Mouse (Mus musculus) heart, adult 2 months (tissue): Measurements from ENCODE around the gene Fn3k. TPM values are rescaled to one million over a fixed set of nuclear protein-coding genes. Genes with fewer than 3 reads are reported as not detected.

Source experiments
- DNase-seq, 2 experiments: peaks; one replicate each; pipeline ENCODE4 v3.0.0; 2021
- H3K27ac ChIP-seq: fragments of 200-600 bp; 2 replicates; pipeline ENCODE4 v1.8.1; 2022
- H3K27me3 ChIP-seq: fragments of 200-500 bp; 2 replicates; pipeline ENCODE4 v1.6.1; 2012; ENCODE audit warnings: mild to moderate bottlenecking, low read length, inconsistent platforms, mixed read lengths; ENCODE audit not compliant: control insufficient read depth, insufficient read depth
- H3K36me3 ChIP-seq: fragments of 200-500 bp; 2 replicates; pipeline ENCODE4 v1.6.1; 2012; ENCODE audit warnings: low read length, inconsistent platforms; ENCODE audit not compliant: control insufficient read depth, insufficient read depth
- H3K4me1 ChIP-seq: fragments of 200-500 bp; 2 replicates; pipeline ENCODE4 v1.6.1; 2011; ENCODE audit warnings: low read length; ENCODE audit not compliant: control insufficient read depth, insufficient read depth
- H3K4me3 ChIP-seq: fragments of 200-600 bp; 2 replicates; pipeline ENCODE4 v1.8.1; 2022
- H3K79me2 ChIP-seq: fragments of 200-500 bp; replicated peaks from 2 replicates; pipeline ENCODE4 v1.6.1; 2012; ENCODE audit warnings: mild to moderate bottlenecking, inconsistent platforms, low read length, moderate library complexity, mixed read lengths; ENCODE audit not compliant: control insufficient read depth, insufficient read depth
- H3K9ac ChIP-seq: fragments of 200-500 bp; 2 replicates; pipeline ENCODE4 v1.6.1; 2012; ENCODE audit warnings: low read depth, mild to moderate bottlenecking, control low read depth, inconsistent platforms, low read length, mixed read lengths
- CTCF ChIP-seq: fragments of 200-600 bp; IDR thresholded peaks from 2 replicates; pipeline ENCODE4 v1.8.1; 2022; ENCODE audit warnings: antibody characterized with exemption, mild to moderate bottlenecking, moderate library complexity
- EP300 ChIP-seq: fragments of 200-500 bp; IDR thresholded peaks from 2 replicates; pipeline ENCODE4 v1.6.1; 2011; ENCODE audit warnings: low read depth, low read length, control low read depth; ENCODE audit not compliant: insufficient read depth
- POLR2A ChIP-seq: fragments of 200-500 bp; IDR thresholded peaks from 2 replicates; pipeline ENCODE4 v1.6.1; 2011; ENCODE audit warnings: mild to moderate bottlenecking, low read depth, low read length, control low read depth; ENCODE audit not compliant: insufficient read depth
- intact Hi-C: fragments of 180-260 bp; cut with DNase I; formaldehyde crosslinking; loops from one replicate; pipeline ENCODE4 v1.15.1; 2025
- microRNA-seq, 2 experiments: library from miRNA; unstranded; fragments of <30 nt; microRNA quantifications; one replicate each; pipeline ENCODE4 v1.2.0; 2021
- polyA plus RNA-seq: library from polyadenylated mRNA; depleted of rRNA; stranded (reverse); fragments of >200 nt; gene quantifications from 2 replicates; pipeline ENCODE4 v1.2.3, GENCODE M21; 2012; rRNA removed
- total RNA-seq, 2 experiments: library from RNA; stranded (reverse); gene quantifications; 2 replicates each; pipeline ENCODE4 v1.2.3; 2021

Gene Fn3k
- total and polyA plus RNA-seq, 3 experiments: 20.4 to 26.3 (median 23.6) TPM

DNA sequence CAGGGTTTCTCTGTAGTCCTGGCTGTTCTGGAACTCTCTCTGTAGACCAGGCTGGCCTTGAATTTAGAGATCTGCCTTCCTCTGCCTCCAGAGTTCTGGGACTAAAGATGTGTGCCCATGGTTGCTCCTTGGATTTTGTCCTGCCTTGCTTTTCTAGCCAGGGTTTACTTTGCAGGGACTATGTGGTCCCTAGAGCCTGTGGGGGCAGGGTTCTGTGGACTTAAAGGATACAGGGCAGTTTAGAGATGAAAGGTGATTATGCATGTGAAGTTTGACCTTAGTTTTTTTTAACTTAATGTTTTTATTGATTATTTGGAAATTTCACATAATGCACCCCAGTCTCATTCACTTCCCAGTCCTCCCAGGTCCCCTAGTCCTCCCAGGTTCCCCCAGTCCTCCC lies 55.9 kb downstream of the Fn3k start:
- DNase-seq: no peak
- Histone ChIP-seq H3K27me3 (no peaks in the 10 kb centered on the region), H3K27ac (no peak overlapping the region), H3K4me3 (no peak overlapping the region), H3K4me1 (no peaks in the 10 kb centered on the region), H3K79me2 (no peaks in the 10 kb centered on the region), H3K9ac (no peak overlapping the region), H3K36me3 (no peaks in the 10 kb centered on the region)
- TF ChIP-seq CTCF: no peak
- TF ChIP-seq EP300: no peak
- TF ChIP-seq POLR2A: no peak
- intact Hi-C loops: no loop called here

Small RNA genes within 50 kb of the gene (microRNA-seq; reads per million reads assigned to microRNA genes)
- 0 reads per million in 2 experiments for gene Mir7236

Other genes starting within 250 kb of the Fn3k start
- 1 to 10 TPM; 6.7 to 7.6 TPM for gene Hexdc, start 230.5 kb upstream of the Fn3k start, total RNA-seq
- 10.1 and 15.6 TPM in 2 replicates for gene Hexdc, start 230.5 kb upstream of the Fn3k start, polyA plus RNA-seq
- gene Ogfod3, start 230.2 kb upstream of the Fn3k start, total RNA-seq: 10 to 100 TPM; 15.8 to 19.8 TPM
- 12.5 and 15.8 TPM in 2 replicates for gene Ogfod3, start 230.2 kb upstream of the Fn3k start, polyA plus RNA-seq
- gene Cybc1, start 205.6 kb upstream of the Fn3k start, total RNA-seq: 1 to 10 TPM; 7.6 TPM
- gene Cybc1, start 205.6 kb upstream of the Fn3k start, polyA plus RNA-seq: 10.4 and 15.2 TPM in 2 replicates
- 100 to 1,000 TPM in 1 of 2 experiments, 10 to 100 TPM in 1; 76.7 to 102 TPM for gene Narf, start 197.7 kb upstream of the Fn3k start, total RNA-seq
- gene Narf, start 197.7 kb upstream of the Fn3k start, polyA plus RNA-seq: 91.4 and 145 TPM in 2 replicates
- 10 to 100 TPM; 20.3 to 22.0 TPM for gene Foxk2, start 174.9 kb upstream of the Fn3k start, total RNA-seq
- 13.6 and 19.4 TPM in 2 replicates for gene Foxk2, start 174.9 kb upstream of the Fn3k start, polyA plus RNA-seq
- 10 to 100 TPM; 34.4 to 36.8 TPM for gene Wdr45b, start 80.5 kb upstream of the Fn3k start, total RNA-seq
- gene Wdr45b, start 80.5 kb upstream of the Fn3k start, polyA plus RNA-seq: 36.9 and 57.6 TPM in 2 replicates
- 1 to 10 TPM in 1 of 2 experiments, under 1 TPM in 1; 0.91 to 1.5 TPM for gene Rab40b, start 46.7 kb upstream of the Fn3k start, total RNA-seq
- gene Rab40b, start 46.7 kb upstream of the Fn3k start, polyA plus RNA-seq: 2.0 and 2.8 TPM in 2 replicates
- 1 to 10 TPM; 6.2 to 6.9 TPM for gene Fn3krp, start 13.5 kb upstream of the Fn3k start, total RNA-seq
- gene Fn3krp, start 13.5 kb upstream of the Fn3k start, polyA plus RNA-seq: 7.1 and 9.1 TPM in 2 replicates
- gene Tbcd, start 17.0 kb downstream of the Fn3k start, total RNA-seq: 10 to 100 TPM; 10.6 to 11.4 TPM
- 17.4 and 20.3 TPM in 2 replicates for gene Tbcd, start 17.0 kb downstream of the Fn3k start, polyA plus RNA-seq
- gene Zfp750, start 84.4 kb downstream of the Fn3k start, total RNA-seq: under 1 TPM; 0.09 to 0.21 TPM
- gene Zfp750, start 84.4 kb downstream of the Fn3k start, polyA plus RNA-seq: 0.09 and 0.14 TPM in 2 replicates
- 1 to 10 TPM; 3.8 to 4.8 TPM for gene B3gntl1, start 238.2 kb downstream of the Fn3k start, total RNA-seq
- gene B3gntl1, start 238.2 kb downstream of the Fn3k start, polyA plus RNA-seq: 5.9 and 7.4 TPM in 2 replicates